Mouse (Mus musculus): Measurements from ENCODE around the gene Adamts17. TPM values are rescaled to one million over a fixed set of nuclear protein-coding genes. Genes with fewer than 3 reads are reported as not detected.

Gene Adamts17
- polyA plus RNA-seq, 1 experiment from 2014 or later, result 3.4 TPM

- Histone ChIP-seq H3K4me1 (ENCODE audit: control insufficient read depth, insufficient read depth, low read length) (no peaks in the 10 kb centered on the region), H3K9me3 (replicated peaks; ENCODE audit: control insufficient read depth, low read length, poor library complexity, severe bottlenecking) (no peaks in the 10 kb centered on the region), H3K4me3 (ENCODE audit: low read depth, low read length) (no peak overlapping the region), H3K4me2 (ENCODE audit: low read length) (no peak overlapping the region), H3K36me3 (ENCODE audit: control insufficient read depth, insufficient read depth, low read length) (no peaks in the 10 kb centered on the region), H3K27me3 (ENCODE audit: control insufficient read depth, insufficient read depth, low read depth, low read length) (no peaks in the 10 kb centered on the region), H3K27ac (ENCODE audit: low read length) (no peak overlapping the region), H3K9ac (ENCODE audit: low read depth, low read length) (no peak overlapping the region)
- ATAC-seq, result no peak
- 96% methylated on average over 4 of the region's 4 CpGs for WGBS
These were observed 226.1 kb downstream of the Adamts17 start for GRCm38 (mm10) chr7:67065631-67066030.

GRCm38 (mm10) chr7:67072015-67072685, 232.6 kb downstream of the Adamts17 start:
- ATAC-seq, result no peak

GRCm38 (mm10) chr7:67082751-67083150, 243.2 kb downstream of the Adamts17 start:
- Histone ChIP-seq H3K36me3 (ENCODE audit: control insufficient read depth, insufficient read depth, low read length) (no peaks in the 10 kb centered on the region), H3K9me3 (replicated peaks; ENCODE audit: control insufficient read depth, low read length, poor library complexity, severe bottlenecking) (no peaks in the 10 kb centered on the region), H3K9ac (ENCODE audit: low read depth, low read length) (no peak overlapping the region), H3K27me3 (ENCODE audit: control insufficient read depth, insufficient read depth, low read depth, low read length) (no peaks in the 10 kb centered on the region), H3K27ac (ENCODE audit: low read length) (no peak overlapping the region), H3K4me3 (ENCODE audit: low read depth, low read length) (no peak overlapping the region), H3K4me1 (ENCODE audit: control insufficient read depth, insufficient read depth, low read length) (no peaks in the 10 kb centered on the region), H3K4me2 (ENCODE audit: low read length) (no peak overlapping the region)
- no peak for ATAC-seq
- 94% methylated on average over 10 of the region's 10 CpGs for WGBS

More at GRCm38 (mm10) chr7:67072015-67072685, 232.6 kb downstream of the Adamts17 start:
- no peak overlapping the region for H3K27ac ChIP-seq (ENCODE audit: low read length)
- H3K36me3 ChIP-seq (ENCODE audit: control insufficient read depth, insufficient read depth, low read length), result no peaks in the 10 kb centered on the region
- H3K4me1 ChIP-seq (ENCODE audit: control insufficient read depth, insufficient read depth, low read length), result no peaks in the 10 kb centered on the region
- H3K27me3 ChIP-seq (ENCODE audit: control insufficient read depth, insufficient read depth, low read depth, low read length), result no peaks in the 10 kb centered on the region
- H3K9ac ChIP-seq (ENCODE audit: low read depth, low read length), result no peak overlapping the region
- 90% methylated on average over 10 of the region's 10 CpGs for WGBS
- H3K9me3 ChIP-seq (replicated peaks; ENCODE audit: control insufficient read depth, low read length, poor library complexity, severe bottlenecking), result no peaks in the 10 kb centered on the region
- no peak overlapping the region for H3K4me3 ChIP-seq (ENCODE audit: low read depth, low read length)
- no peak overlapping the region for H3K4me2 ChIP-seq (ENCODE audit: low read length)

DNA sequence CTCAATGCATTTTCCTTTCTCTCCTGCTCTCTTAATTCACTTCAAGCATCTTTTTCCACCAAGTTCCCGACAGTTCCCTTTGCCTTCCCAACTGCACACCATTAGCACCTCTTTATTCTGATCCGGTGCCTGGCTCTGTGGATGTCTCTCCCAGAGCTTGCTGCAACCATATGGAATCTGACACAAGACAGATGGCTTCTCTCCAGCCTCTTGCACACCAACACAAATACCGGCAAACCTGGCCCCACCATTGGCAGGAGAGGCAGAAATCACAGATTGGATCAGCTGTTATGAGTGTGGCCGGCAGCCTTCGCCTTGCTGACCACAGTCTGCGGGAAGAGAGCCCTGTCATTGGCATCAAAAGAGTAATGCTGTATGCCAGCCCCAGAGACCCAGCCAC, 248.2 kb downstream of the Adamts17 start:
- no peak for ATAC-seq
- no peak overlapping the region for H3K4me3 ChIP-seq (ENCODE audit: low read depth, low read length)
- H3K27me3 ChIP-seq (ENCODE audit: control insufficient read depth, insufficient read depth, low read depth, low read length), result no peaks in the 10 kb centered on the region
- H3K4me1 ChIP-seq (ENCODE audit: control insufficient read depth, insufficient read depth, low read length), result no peaks in the 10 kb centered on the region
- no peaks in the 10 kb centered on the region for H3K36me3 ChIP-seq (ENCODE audit: control insufficient read depth, insufficient read depth, low read length)
- no peak overlapping the region for H3K9ac ChIP-seq (ENCODE audit: low read depth, low read length)
- no peaks in the 10 kb centered on the region for H3K9me3 ChIP-seq (replicated peaks; ENCODE audit: control insufficient read depth, low read length, poor library complexity, severe bottlenecking)
- no peak overlapping the region for H3K4me2 ChIP-seq (ENCODE audit: low read length)
- WGBS, result 71% methylated on average over 6 of the region's 6 CpGs
- no peak overlapping the region for H3K27ac ChIP-seq (ENCODE audit: low read length)

DNA sequence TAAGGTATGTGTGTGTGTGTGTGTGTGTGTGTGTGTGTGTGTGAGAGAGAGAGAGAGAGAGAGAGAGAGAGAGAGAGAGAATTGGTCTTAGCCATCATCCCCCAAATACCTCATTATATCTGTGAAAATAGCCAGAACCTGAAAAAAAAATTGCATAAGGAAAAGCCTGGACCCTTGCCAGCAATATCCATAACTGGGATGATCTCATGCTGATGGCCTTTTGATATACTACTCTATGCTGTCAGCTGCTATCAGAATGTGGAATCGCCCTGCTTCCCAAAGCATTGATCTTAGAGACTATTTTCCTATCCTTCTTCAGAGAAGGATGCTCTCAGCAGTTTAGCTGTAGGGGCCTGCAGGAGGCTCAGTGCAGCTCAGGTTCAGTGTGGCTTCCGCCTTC, 257.6 kb downstream of the Adamts17 start:
- no peaks in the 10 kb centered on the region for H3K4me1 ChIP-seq (ENCODE audit: control insufficient read depth, insufficient read depth, low read length)
- no peak overlapping the region for H3K27ac ChIP-seq (ENCODE audit: low read length)
- no peak overlapping the region for H3K4me2 ChIP-seq (ENCODE audit: low read length)
- no peaks in the 10 kb centered on the region for H3K27me3 ChIP-seq (ENCODE audit: control insufficient read depth, insufficient read depth, low read depth, low read length)
- no peak overlapping the region for H3K4me3 ChIP-seq (ENCODE audit: low read depth, low read length)
- no peak overlapping the region for H3K9ac ChIP-seq (ENCODE audit: low read depth, low read length)
- no peaks in the 10 kb centered on the region for H3K9me3 ChIP-seq (replicated peaks; ENCODE audit: control insufficient read depth, low read length, poor library complexity, severe bottlenecking)
- no peaks in the 10 kb centered on the region for H3K36me3 ChIP-seq (ENCODE audit: control insufficient read depth, insufficient read depth, low read length)
- 86% methylated on average over 2 of the region's 2 CpGs for WGBS
- no peak for ATAC-seq

DNA sequence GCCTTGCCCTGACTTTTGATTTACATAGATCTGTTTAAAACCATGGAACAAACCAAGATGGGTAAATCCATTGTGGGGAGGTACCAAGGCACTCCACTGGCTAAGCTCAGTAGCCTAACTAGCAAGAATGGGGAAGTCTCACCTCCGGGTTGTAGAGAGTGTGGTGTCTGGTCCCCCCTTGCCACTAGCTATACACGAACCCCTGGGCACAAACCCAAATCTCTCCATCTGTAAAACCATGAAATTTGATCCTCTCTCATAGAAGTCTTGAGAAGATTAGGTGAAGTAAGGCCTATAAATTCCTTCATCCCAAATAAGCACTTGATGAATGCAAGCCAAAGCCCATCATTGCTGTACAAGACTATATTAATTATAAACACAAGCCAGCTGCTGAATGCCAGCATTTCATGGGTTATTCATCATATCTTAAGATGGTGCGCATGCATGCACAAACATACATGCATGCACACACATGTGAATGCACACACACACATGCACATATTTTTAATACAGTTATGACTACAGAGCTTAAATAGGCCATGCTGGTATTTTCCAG, 262.0 kb downstream of the Adamts17 start:
- Histone ChIP-seq H3K27me3 (ENCODE audit: control insufficient read depth, insufficient read depth, low read depth, low read length) (no peaks in the 10 kb centered on the region), H3K4me2 (ENCODE audit: low read length) (no peak overlapping the region), H3K27ac (ENCODE audit: low read length) (no peak overlapping the region), H3K9me3 (replicated peaks; ENCODE audit: control insufficient read depth, low read length, poor library complexity, severe bottlenecking) (no peaks in the 10 kb centered on the region), H3K36me3 (ENCODE audit: control insufficient read depth, insufficient read depth, low read length) (no peaks in the 10 kb centered on the region), H3K4me3 (ENCODE audit: low read depth, low read length) (no peak overlapping the region), H3K4me1 (ENCODE audit: control insufficient read depth, insufficient read depth, low read length) (no peaks in the 10 kb centered on the region), H3K9ac (ENCODE audit: low read depth, low read length) (no peak overlapping the region)
- ATAC-seq, result no peak
- WGBS, result 78% methylated on average over 3 of the region's 3 CpGs

DNA sequence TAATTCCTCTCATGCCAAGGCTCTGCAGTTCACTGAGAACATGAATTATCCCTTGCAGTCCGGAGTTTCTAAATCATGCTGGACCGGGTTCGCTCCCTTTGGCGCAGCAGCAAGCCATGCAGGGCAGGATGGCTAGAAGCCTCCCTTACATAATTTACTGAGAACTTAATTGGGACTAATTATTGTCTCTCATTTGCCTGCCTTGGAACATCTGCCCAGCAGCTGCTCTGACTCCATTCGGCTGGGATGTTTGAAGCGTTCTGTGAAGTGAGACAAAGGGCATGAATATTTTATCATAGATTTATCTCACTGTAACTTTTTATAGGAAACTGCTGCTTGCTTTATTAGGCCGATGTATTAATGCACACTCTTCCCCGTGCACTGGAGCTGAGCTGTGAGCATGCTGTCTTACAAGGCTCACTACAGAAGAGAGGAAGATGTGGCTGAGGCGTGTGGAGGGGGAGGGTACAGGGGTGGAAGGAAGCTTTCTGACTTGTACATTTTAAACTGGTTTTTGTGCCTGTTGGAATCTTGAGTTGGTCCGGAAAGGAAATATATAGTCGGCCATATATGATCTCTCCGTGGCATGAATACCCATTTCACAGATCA, 271.1 kb downstream of the Adamts17 start:
- WGBS, result 63% methylated on average over 12 of the region's 12 CpGs
- H3K36me3 ChIP-seq (ENCODE audit: control insufficient read depth, insufficient read depth, low read length), result no peaks in the 10 kb centered on the region
- peak overlapping the region; percentile 42; the same call in 1 of the 2 replicates for H3K27ac ChIP-seq (ENCODE audit: low read length)
- no peak overlapping the region for H3K9ac ChIP-seq (ENCODE audit: low read depth, low read length)
- no peaks in the 10 kb centered on the region for H3K9me3 ChIP-seq (replicated peaks; ENCODE audit: control insufficient read depth, low read length, poor library complexity, severe bottlenecking)
- no peak overlapping the region for H3K4me2 ChIP-seq (ENCODE audit: low read length)
- no peak overlapping the region for H3K4me3 ChIP-seq (ENCODE audit: low read depth, low read length)
- H3K4me1 ChIP-seq (ENCODE audit: control insufficient read depth, insufficient read depth, low read length), result peaks cover 7% of the 10 kb centered on the region
- H3K27me3 ChIP-seq (ENCODE audit: control insufficient read depth, insufficient read depth, low read depth, low read length), result no peaks in the 10 kb centered on the region
- peak; percentile 77 for ATAC-seq

DNA sequence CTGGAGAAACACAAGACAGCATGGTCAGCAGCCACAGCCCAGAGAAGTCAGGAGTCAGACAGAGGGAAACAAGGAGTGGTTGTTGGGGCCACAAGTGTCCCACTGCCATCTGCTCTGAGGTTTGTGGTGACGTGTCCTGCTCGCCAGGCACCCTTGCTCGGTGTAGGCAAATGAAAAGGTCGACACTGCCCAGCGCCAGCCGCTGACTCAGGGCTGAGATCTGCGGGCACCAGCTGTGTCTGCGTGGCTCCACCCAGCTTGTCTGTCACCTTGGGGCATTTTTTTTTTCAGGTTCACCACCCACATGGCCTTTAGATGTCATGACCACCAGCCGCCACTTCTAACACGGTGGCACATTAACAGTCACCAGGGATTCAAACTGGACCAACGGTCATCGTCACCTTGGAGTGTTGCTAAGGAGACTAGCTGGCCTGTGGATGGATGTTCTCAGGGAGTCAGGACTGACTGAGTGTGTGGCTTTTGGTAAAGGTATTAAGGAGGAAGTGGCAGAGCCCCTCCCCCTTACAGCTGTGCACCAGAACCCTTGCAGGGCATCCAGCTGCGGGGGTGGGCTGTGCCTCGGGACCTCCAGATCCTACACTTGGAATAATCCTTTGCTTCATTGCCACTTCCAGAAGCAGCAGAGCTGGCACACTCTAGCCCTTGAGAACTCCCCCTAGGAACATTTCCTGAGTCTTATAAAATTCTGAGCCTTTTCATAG, 273.1 kb downstream of the Adamts17 start:
- H3K4me1 ChIP-seq (ENCODE audit: control insufficient read depth, insufficient read depth, low read length), result peaks cover 7% of the 10 kb centered on the region
- no peak overlapping the region for H3K4me2 ChIP-seq (ENCODE audit: low read length)
- no peaks in the 10 kb centered on the region for H3K27me3 ChIP-seq (ENCODE audit: control insufficient read depth, insufficient read depth, low read depth, low read length)
- no peak for ATAC-seq
- H3K9ac ChIP-seq (ENCODE audit: low read depth, low read length), result no peak overlapping the region
- WGBS, result 79% methylated on average over 14 of the region's 14 CpGs
- H3K27ac ChIP-seq (ENCODE audit: low read length), result no peak overlapping the region
- no peaks in the 10 kb centered on the region for H3K9me3 ChIP-seq (replicated peaks; ENCODE audit: control insufficient read depth, low read length, poor library complexity, severe bottlenecking)
- H3K36me3 ChIP-seq (ENCODE audit: control insufficient read depth, insufficient read depth, low read length), result no peaks in the 10 kb centered on the region
- H3K4me3 ChIP-seq (ENCODE audit: low read depth, low read length), result no peak overlapping the region

DNA sequence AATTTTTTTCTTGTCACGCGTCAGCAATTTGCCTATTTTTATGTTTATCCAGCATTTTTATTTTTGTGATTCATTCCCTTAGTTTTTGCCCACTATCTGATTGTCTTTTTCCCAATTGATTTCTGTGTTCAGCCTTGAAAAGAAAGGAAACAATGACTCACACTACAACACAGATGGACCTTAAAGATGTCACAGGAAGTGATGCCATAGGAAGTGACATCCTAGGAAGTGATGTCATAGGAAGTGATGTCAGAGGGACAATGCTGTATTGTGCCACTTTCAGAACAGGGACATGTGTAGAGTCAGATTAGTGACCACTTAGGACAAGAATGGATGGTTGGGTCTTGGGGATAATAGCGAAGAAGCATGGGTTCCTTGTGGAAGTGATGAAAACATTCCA, 274.5 kb downstream of the Adamts17 start:
- no peaks in the 10 kb centered on the region for H3K36me3 ChIP-seq (ENCODE audit: control insufficient read depth, insufficient read depth, low read length)
- H3K9ac ChIP-seq (ENCODE audit: low read depth, low read length), result no peak overlapping the region
- no peak overlapping the region for H3K4me3 ChIP-seq (ENCODE audit: low read depth, low read length)
- H3K27me3 ChIP-seq (ENCODE audit: control insufficient read depth, insufficient read depth, low read depth, low read length), result no peaks in the 10 kb centered on the region
- ATAC-seq, result no peak
- no peak overlapping the region for H3K4me2 ChIP-seq (ENCODE audit: low read length)
- H3K4me1 ChIP-seq (ENCODE audit: control insufficient read depth, insufficient read depth, low read length), result peaks cover 7% of the 10 kb centered on the region
- 97% methylated on average over 3 of the region's 3 CpGs for WGBS
- H3K9me3 ChIP-seq (replicated peaks; ENCODE audit: control insufficient read depth, low read length, poor library complexity, severe bottlenecking), result no peaks in the 10 kb centered on the region
- no peak overlapping the region for H3K27ac ChIP-seq (ENCODE audit: low read length)
